Mouse (Mus musculus): ENCODE measurements around the gene M6pr. TPM values are rescaled to one million over a fixed set of nuclear protein-coding genes. Genes with fewer than 3 reads are reported as not detected.

The M6pr gene
- total RNA-seq (2023) = 115 TPM

DNA sequence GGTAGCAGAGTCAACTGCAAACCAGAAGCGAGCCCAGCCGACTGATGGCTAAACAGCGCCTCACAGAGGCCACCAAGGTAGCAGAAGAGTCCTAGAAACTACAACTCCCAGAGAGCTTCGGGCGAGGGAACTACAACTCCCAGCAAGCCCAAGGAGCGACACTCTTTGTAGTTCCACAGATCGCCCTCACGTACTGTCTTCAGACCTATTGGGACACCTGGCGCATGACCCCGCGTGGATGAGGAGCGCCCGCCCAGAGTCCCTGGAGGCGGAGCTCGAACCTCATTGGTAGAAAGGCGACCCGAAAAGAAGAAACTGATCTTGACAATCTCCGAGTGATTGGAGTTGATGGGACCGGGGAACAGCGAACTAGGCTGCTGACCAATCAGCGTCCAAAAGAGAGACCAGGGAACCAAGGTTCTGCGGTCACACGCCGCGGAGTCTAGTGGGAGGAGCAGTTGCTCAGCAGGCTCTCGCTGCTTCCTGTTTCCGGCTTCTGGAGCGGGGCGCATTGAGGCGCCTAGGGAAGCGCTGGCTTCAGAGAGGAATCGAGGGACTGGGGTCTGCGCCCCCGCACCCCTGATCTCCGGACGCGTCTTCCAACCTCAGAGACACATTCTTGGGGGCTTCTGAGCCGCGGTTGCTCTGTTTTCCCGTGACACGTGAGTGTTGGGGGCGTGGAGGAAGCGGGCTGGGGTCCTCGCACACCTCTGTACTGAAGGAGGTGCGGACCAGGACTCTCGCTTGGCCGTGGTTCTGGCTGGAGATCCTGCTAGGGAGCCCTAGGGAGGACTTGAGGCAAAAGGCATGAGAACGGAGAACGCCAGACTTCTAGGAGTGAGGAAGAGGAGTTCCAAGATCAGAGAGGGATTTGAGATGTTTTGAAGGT, at the start of gene M6pr:
TSS of gene M6pr (plus strand) at position 216 of the 889 bp plus-strand sequence.

DNA sequence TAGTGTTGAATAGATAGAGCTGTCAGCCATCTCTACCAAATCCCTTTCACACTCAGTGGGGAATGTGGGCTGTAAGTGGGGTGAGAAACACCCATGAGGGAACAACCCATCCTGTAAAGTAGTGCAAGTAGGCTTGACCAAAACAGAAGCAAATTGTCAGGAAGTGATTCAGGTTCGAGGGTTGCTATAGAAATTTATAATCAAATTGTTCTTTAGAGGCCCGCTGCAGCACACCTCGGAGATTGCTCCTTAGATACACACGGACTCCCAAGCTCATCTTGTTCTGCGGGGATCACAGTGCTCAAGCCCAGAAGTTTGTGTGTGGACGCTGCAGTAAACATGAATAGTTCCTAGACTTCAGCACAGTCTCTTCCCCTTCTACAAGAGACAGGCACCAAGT, 25.7 kb upstream of the M6pr start, which contains the start of gene Klrg1:
TSS of gene Klrg1 (minus strand) at position 101 of the 400 bp plus-strand sequence.

DNA sequence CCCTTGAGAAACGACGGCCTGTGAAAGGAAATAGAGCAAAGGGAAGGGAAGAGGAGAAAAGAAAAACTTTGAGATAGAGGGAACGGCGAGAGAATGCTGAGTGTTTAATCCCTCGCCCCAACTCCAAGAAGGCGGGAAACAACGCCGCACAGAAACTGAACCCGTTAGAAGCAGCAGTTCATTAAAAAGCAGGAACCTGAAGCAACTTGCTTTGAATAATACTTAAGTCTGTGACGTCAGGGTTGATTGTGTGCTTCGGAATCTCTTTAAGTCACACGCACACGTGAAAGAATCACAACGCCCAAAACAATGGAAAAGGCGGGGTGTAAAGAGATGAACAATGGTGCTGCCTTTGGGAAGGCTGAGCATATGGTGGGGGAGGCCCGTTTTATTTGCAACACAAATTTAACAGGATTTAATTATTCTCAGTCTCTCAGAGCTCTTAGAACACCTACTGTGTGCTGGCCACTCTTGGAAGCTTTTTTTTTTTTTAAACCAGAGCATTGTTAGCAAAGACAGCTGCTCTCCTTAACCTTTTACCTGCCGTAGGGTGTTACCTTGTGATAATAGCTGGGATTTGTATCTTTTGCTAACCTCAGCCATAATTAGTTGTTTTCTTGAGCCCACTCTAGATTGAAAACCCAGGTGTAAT, 32.0 kb downstream of the M6pr start, which contains the start of gene Phc1:
TSS of gene Phc1 (minus strand) at position 213 of the 652 bp plus-strand sequence.

Other genes with a start within 250 kb of the M6pr start
- 0.83 TPM for gene Klrg1, start 25.8 kb upstream of the M6pr start, total RNA-seq (2023)
- 39.3 TPM for gene Phc1, start 31.8 kb downstream of the M6pr start, total RNA-seq (2023)
- not detected for gene Rimklb, start 190.0 kb downstream of the M6pr start, total RNA-seq (2023)
- gene Mfap5, start 197.1 kb downstream of the M6pr start, total RNA-seq (2023) = not detected
- not detected for gene Aicda, start 245.1 kb downstream of the M6pr start, total RNA-seq (2023)

All from CD4-positive naive resting alpha-beta T cell, adult 57 days (primary cell).